Mouse (Mus musculus) intestine, postnatal 0 days (tissue): Measurements from ENCODE around the gene Scamp5. TPM values are rescaled to one million over a fixed set of nuclear protein-coding genes. Genes with fewer than 3 reads are reported as not detected.

Experiments used
- ATAC-seq: fragments of 200-750 bp; cut with Nextera tagmentation; 2 replicates; pipeline ENCODE4 v1.8.0; 2017; ENCODE audit warnings: mild to moderate bottlenecking, moderate TSS enrichment, moderate library complexity
- H3K27ac ChIP-seq: fragments of 300-500 bp; sonication (generic); 2 replicates; pipeline ENCODE4 v1.5.1; 2014; ENCODE audit warnings: mild to moderate bottlenecking, low read depth, low read length, moderate library complexity
- H3K27me3 ChIP-seq: fragments of 300-500 bp; sonication (generic); replicated peaks from 2 replicates; pipeline ENCODE4 v1.6.1; 2014; ENCODE audit warnings: low read length, mixed read lengths; ENCODE audit not compliant: control insufficient read depth, insufficient read depth
- H3K36me3 ChIP-seq: fragments of 300-500 bp; sonication (generic); 2 replicates; pipeline ENCODE4 v1.6.1; 2014; ENCODE audit warnings: mild to moderate bottlenecking, moderate library complexity; ENCODE audit not compliant: control insufficient read depth, insufficient read depth
- H3K4me1 ChIP-seq: fragments of 300-500 bp; sonication (generic); replicated peaks from 2 replicates; pipeline ENCODE4 v1.6.1; 2014; ENCODE audit warnings: antibody characterized with exemption, low read length, mixed read lengths; ENCODE audit not compliant: control insufficient read depth, insufficient read depth
- H3K4me2 ChIP-seq: fragments of 300-500 bp; sonication (generic); replicated peaks from 2 replicates; pipeline ENCODE4 v1.6.1; 2014; ENCODE audit warnings: low read depth, mild to moderate bottlenecking, moderate library complexity
- H3K4me3 ChIP-seq: fragments of 300-500 bp; sonication (generic); 2 replicates; pipeline ENCODE4 v1.5.1; 2014; ENCODE audit warnings: low read depth, low read length
- H3K9ac ChIP-seq: fragments of 300-500 bp; sonication (generic); 2 replicates; pipeline ENCODE4 v1.6.1; 2014; ENCODE audit warnings: mild to moderate bottlenecking, low read depth, low read length
- H3K9me3 ChIP-seq: fragments of 300-500 bp; sonication (generic); 2 replicates; pipeline ENCODE4 v1.6.1; 2016; ENCODE audit warnings: mixed run types; ENCODE audit not compliant: control insufficient read depth
- CTCF ChIP-seq: sonication (generic); IDR thresholded peaks from 2 replicates; pipeline ENCODE4 v1.5.1; 2016; ENCODE audit warnings: low read depth, mild to moderate bottlenecking, control low read depth, antibody characterized with exemption, moderate library complexity
- WGBS: fragments of 180-500 bp; shearing (Covaris S2); extraction: QIAGEN DNeasy Blood & Tissue Kit; methylation state at CpG from one replicate; pipeline ENCODE4 v1.1.7; 2014; 5-methylcytosine and 5-hydroxymethylcytosine counted together
- polyA plus RNA-seq: library from polyadenylated mRNA; unstranded; fragments of >200 nt; fragmentation: Nextera tagmentation; extraction: Ambion mirVana; gene quantifications from 2 replicates; pipeline ENCODE4 v1.2.1, GENCODE M21; 2015

Gene Scamp5
- polyA plus RNA-seq, 1 experiment from 2014 or later: 15.9 TPM

DNA sequence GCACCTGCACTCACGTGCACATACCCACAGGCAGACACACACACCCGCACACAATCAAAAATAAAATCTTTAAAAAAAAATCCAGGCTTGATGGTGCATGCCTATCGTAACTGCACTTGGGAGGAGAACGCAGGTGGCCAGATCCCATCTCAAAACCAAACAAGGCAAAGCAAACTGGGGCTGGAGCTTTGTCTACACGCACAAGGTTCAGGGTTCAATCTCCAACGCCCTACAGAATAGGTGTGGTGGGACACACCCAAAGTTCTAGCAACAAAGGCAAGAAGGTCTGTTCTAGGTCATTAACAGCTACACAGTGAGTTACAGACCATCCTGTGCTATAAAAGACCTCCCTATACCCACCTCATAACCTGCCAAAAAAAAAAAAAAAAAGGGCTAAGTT lies 5.0 kb downstream of the Scamp5 start:
- H3K4me2 ChIP-seq: peak overlapping the region; percentile 17; the same call in 1 of the 2 replicates
- no peak overlapping the region for H3K9ac ChIP-seq
- H3K27ac ChIP-seq: peak overlapping the region; percentile 62
- TF ChIP-seq CTCF: no peak
- no peaks in the 10 kb centered on the region for H3K9me3 ChIP-seq
- peak; percentile 78 for ATAC-seq
- H3K27me3 ChIP-seq: no peaks in the 10 kb centered on the region
- no peak overlapping the region for H3K4me3 ChIP-seq
- WGBS: 38% methylated on average over 6 of the region's 6 CpGs
- no peaks in the 10 kb centered on the region; the same call in 1 of the 2 replicates for H3K4me1 ChIP-seq
- no peaks in the 10 kb centered on the region for H3K36me3 ChIP-seq

- no peaks in the 10 kb centered on the region for H3K9me3 ChIP-seq
- ATAC-seq: no peak
- H3K36me3 ChIP-seq: no peaks in the 10 kb centered on the region
- H3K9ac ChIP-seq: no peak overlapping the region
- H3K4me3 ChIP-seq: no peak overlapping the region
- TF ChIP-seq CTCF: peak; percentile 55; the same call in 1 of the 2 replicates
- no peaks in the 10 kb centered on the region for H3K27me3 ChIP-seq
- WGBS: 97% methylated on average over 2 of the region's 2 CpGs
- no peaks in the 10 kb centered on the region for H3K4me1 ChIP-seq
- no peak overlapping the region for H3K27ac ChIP-seq
- H3K4me2 ChIP-seq: no peak overlapping the region
Observed at GRCm38 (mm10) chr9:57459707-57460106, 8.2 kb downstream of the Scamp5 start.

GRCm38 (mm10) chr9:57453516-57453915 lies 14.3 kb downstream of the Scamp5 start:
- Histone ChIP-seq H3K4me1 (no peaks in the 10 kb centered on the region), H3K27me3 (no peaks in the 10 kb centered on the region), H3K4me2 (no peak overlapping the region), H3K9ac (no peak overlapping the region), H3K9me3 (no peaks in the 10 kb centered on the region), H3K27ac (no peak overlapping the region), H3K4me3 (no peak overlapping the region), H3K36me3 (peaks cover 21% of the 10 kb centered on the region)
- TF ChIP-seq CTCF: no peak
- 80% methylated on average over 4 of the region's 4 CpGs for WGBS
- no peak for ATAC-seq

GRCm38 (mm10) chr9:57452624-57453462 lies 15.0 kb downstream of the Scamp5 start:
- Histone ChIP-seq H3K4me3 (no peak overlapping the region), H3K27ac (no peak overlapping the region), H3K4me1 (no peaks in the 10 kb centered on the region), H3K27me3 (no peaks in the 10 kb centered on the region), H3K36me3 (peaks cover 21% of the 10 kb centered on the region), H3K9ac (no peak overlapping the region), H3K4me2 (no peak overlapping the region), H3K9me3 (no peaks in the 10 kb centered on the region)
- WGBS: 51% methylated on average over 8 of the region's 8 CpGs
- ATAC-seq: peak; percentile 55
- no peak for TF ChIP-seq CTCF

- Histone ChIP-seq H3K9me3 (no peaks in the 10 kb centered on the region), H3K27me3 (no peaks in the 10 kb centered on the region), H3K9ac (no peak overlapping the region), H3K4me3 (no peak overlapping the region), H3K4me1 (no peaks in the 10 kb centered on the region), H3K4me2 (no peak overlapping the region), H3K36me3 (peaks cover 29% of the 10 kb centered on the region), H3K27ac (no peak overlapping the region)
- WGBS: 67% methylated on average over 1 of the region's 1 CpGs
- TF ChIP-seq CTCF: peak; percentile 58
- ATAC-seq: no peak
Observed at GRCm38 (mm10) chr9:57449715-57450114, 18.1 kb downstream of the Scamp5 start.

DNA sequence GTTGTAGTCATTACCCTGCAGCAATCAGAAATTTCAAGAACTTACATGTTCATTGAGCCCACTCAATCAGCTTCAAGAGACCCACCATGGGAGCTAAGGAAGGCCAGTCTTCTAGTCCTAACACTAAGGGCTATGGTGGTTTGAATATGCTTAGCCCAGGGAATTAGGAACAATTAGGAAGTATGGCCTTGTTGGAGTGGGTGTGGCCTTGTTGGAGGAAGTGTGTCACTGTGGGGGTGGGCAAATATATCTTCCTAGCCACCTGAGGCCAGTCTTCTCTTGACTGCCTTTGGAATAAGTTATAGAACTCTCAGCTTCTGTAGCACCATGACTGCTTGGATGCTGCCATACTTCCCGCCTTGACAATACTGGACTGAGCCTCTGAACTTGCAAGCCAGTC lies 27.2 kb downstream of the Scamp5 start:
- H3K9me3 ChIP-seq: no peaks in the 10 kb centered on the region
- H3K4me1 ChIP-seq: peaks cover 4% of the 10 kb centered on the region; the same call in 1 of the 2 replicates
- H3K36me3 ChIP-seq: peaks cover 22% of the 10 kb centered on the region; the same call in 1 of the 2 replicates
- no peak overlapping the region for H3K4me2 ChIP-seq
- no peak for ATAC-seq
- no peak overlapping the region for H3K4me3 ChIP-seq
- H3K9ac ChIP-seq: no peak overlapping the region
- H3K27me3 ChIP-seq: no peaks in the 10 kb centered on the region
- H3K27ac ChIP-seq: no peak overlapping the region
- WGBS: 97% methylated on average over 1 of the region's 1 CpGs
- TF ChIP-seq CTCF: no peak
